Mouse (Mus musculus) limb, embryonic 15.5 days (tissue): ENCODE measurements at regions not wholly inside any gene's neighbourhood (a gene's known extent, or its start where the extent isn't known, plus 50 kb on each side); places are given as distances from the start of the nearest gene placed in this dataset.
A peak's percentile ranks its signal among the peaks of the same experiment; 100 is the strongest.

Experiments used
- ATAC-seq: fragments of 200-750 bp; cut with Nextera tagmentation; 2 replicates; pipeline ENCODE4 v1.8.0; 2017; ENCODE audit warnings: low read depth, moderate TSS enrichment; ENCODE audit not compliant: insufficient number of reproducible peaks, low FRiP score, low TSS enrichment
- H3K27ac ChIP-seq: fragments of 300-500 bp; sonication (generic); 2 replicates; pipeline ENCODE4 v1.5.1; 2015; ENCODE audit warnings: moderate library complexity, mild to moderate bottlenecking, inconsistent platforms
- H3K27me3 ChIP-seq: fragments of 300-500 bp; sonication (generic); 2 replicates; pipeline ENCODE4 v1.6.1; 2015; ENCODE audit warnings: inconsistent platforms
- H3K36me3 ChIP-seq: fragments of 300-500 bp; sonication (generic); 2 replicates; pipeline ENCODE4 v1.6.1; 2015; ENCODE audit warnings: inconsistent platforms
- H3K4me1 ChIP-seq: fragments of 300-500 bp; sonication (generic); 2 replicates; pipeline ENCODE4 v1.6.1; 2015; ENCODE audit warnings: inconsistent platforms
- H3K4me2 ChIP-seq: fragments of 300-500 bp; sonication (generic); 2 replicates; pipeline ENCODE4 v1.6.1; 2015; ENCODE audit warnings: mild to moderate bottlenecking, inconsistent platforms
- H3K4me3 ChIP-seq: fragments of 300-500 bp; sonication (generic); 2 replicates; pipeline ENCODE4 v1.5.1; 2015; ENCODE audit warnings: mild to moderate bottlenecking, inconsistent platforms
- H3K9ac ChIP-seq: fragments of 300-500 bp; sonication (generic); 2 replicates; pipeline ENCODE4 v1.6.1; 2015; ENCODE audit warnings: inconsistent platforms
- H3K9me3 ChIP-seq: fragments of 300-500 bp; sonication (generic); 2 replicates; pipeline ENCODE4 v1.6.1; 2016; ENCODE audit warnings: inconsistent platforms
- WGBS: fragments of 180-500 bp; shearing (Covaris S2); methylation state at CpG from one replicate; pipeline ENCODE4 v1.1.7; 2015; 5-methylcytosine and 5-hydroxymethylcytosine counted together

- WGBS = 52% methylated on average over 4 of the region's 4 CpGs
- H3K4me3 ChIP-seq = no peak overlapping the region
- H3K27ac ChIP-seq = no peak overlapping the region
- H3K4me1 ChIP-seq = peaks cover 23% of the 10 kb centered on the region
- H3K4me2 ChIP-seq = no peak overlapping the region
- H3K36me3 ChIP-seq = no peaks in the 10 kb centered on the region
- ATAC-seq = no peak
- no peaks in the 10 kb centered on the region for H3K9me3 ChIP-seq
- H3K9ac ChIP-seq = no peak overlapping the region
- H3K27me3 ChIP-seq = no peaks in the 10 kb centered on the region
Measured at GRCm38 (mm10) chr10:120638316-120638715, 162.0 kb upstream of the Hmga2 start.

GRCm38 (mm10) chr10:120635818-120636543, 159.7 kb upstream of the Hmga2 start:
- ATAC-seq = no peak
- Histone ChIP-seq H3K27ac (peak overlapping the region; percentile 22; the same call in 1 of the 2 replicates), H3K4me2 (no peak overlapping the region), H3K36me3 (no peaks in the 10 kb centered on the region), H3K4me3 (no peak overlapping the region), H3K27me3 (no peaks in the 10 kb centered on the region), H3K4me1 (peaks cover 25% of the 10 kb centered on the region), H3K9me3 (no peaks in the 10 kb centered on the region), H3K9ac (no peak overlapping the region)
- WGBS = 60% methylated on average over 21 of the region's 21 CpGs

GRCm38 (mm10) chr10:120635194-120635593, 158.9 kb upstream of the Hmga2 start:
- Histone ChIP-seq H3K27ac (no peak overlapping the region), H3K4me3 (no peak overlapping the region), H3K9ac (no peak overlapping the region), H3K4me1 (peaks cover 19% of the 10 kb centered on the region), H3K36me3 (no peaks in the 10 kb centered on the region), H3K9me3 (no peaks in the 10 kb centered on the region), H3K4me2 (no peak overlapping the region), H3K27me3 (no peaks in the 10 kb centered on the region)
- ATAC-seq = no peak
- 57% methylated on average over 5 of the region's 5 CpGs for WGBS

- no peak overlapping the region for H3K4me2 ChIP-seq
- no peak overlapping the region for H3K4me3 ChIP-seq
- H3K27me3 ChIP-seq = no peaks in the 10 kb centered on the region
- no peaks in the 10 kb centered on the region for H3K9me3 ChIP-seq
- no peak overlapping the region for H3K27ac ChIP-seq
- ATAC-seq = no peak
- no peaks in the 10 kb centered on the region for H3K36me3 ChIP-seq
- peaks cover 20% of the 10 kb centered on the region for H3K4me1 ChIP-seq
- H3K9ac ChIP-seq = no peak overlapping the region
- 47% methylated on average over 2 of the region's 2 CpGs for WGBS
Measured at GRCm38 (mm10) chr10:120632071-120632470, 155.8 kb upstream of the Hmga2 start.

GRCm38 (mm10) chr10:120628066-120628465, 151.8 kb upstream of the Hmga2 start:
- no peaks in the 10 kb centered on the region for H3K36me3 ChIP-seq
- H3K9ac ChIP-seq = no peak overlapping the region
- H3K27me3 ChIP-seq = no peaks in the 10 kb centered on the region
- H3K4me2 ChIP-seq = no peak overlapping the region
- 70% methylated on average over 5 of the region's 5 CpGs for WGBS
- H3K27ac ChIP-seq = no peak overlapping the region
- H3K4me1 ChIP-seq = peaks cover 12% of the 10 kb centered on the region; the same call in 1 of the 2 replicates
- no peak overlapping the region for H3K4me3 ChIP-seq
- no peaks in the 10 kb centered on the region for H3K9me3 ChIP-seq
- ATAC-seq = no peak

- Histone ChIP-seq H3K4me3 (no peak overlapping the region), H3K9ac (no peak overlapping the region), H3K4me1 (peaks cover 9% of the 10 kb centered on the region; the same call in 1 of the 2 replicates), H3K36me3 (no peaks in the 10 kb centered on the region), H3K27ac (no peak overlapping the region), H3K27me3 (no peaks in the 10 kb centered on the region), H3K4me2 (no peak overlapping the region), H3K9me3 (no peaks in the 10 kb centered on the region)
- 74% methylated on average over 5 of the region's 5 CpGs for WGBS
- ATAC-seq = no peak
Measured at GRCm38 (mm10) chr10:120625474-120625873, 149.2 kb upstream of the Hmga2 start.

- Histone ChIP-seq H3K27me3 (no peaks in the 10 kb centered on the region), H3K36me3 (no peaks in the 10 kb centered on the region), H3K9me3 (no peaks in the 10 kb centered on the region), H3K27ac (no peak overlapping the region), H3K4me1 (peaks cover 5% of the 10 kb centered on the region; the same call in 1 of the 2 replicates), H3K4me3 (no peak overlapping the region), H3K4me2 (no peak overlapping the region), H3K9ac (no peak overlapping the region)
- WGBS = 33% methylated on average over 10 of the region's 10 CpGs
- no peak for ATAC-seq
Measured at GRCm38 (mm10) chr10:120624203-120624942, 148.1 kb upstream of the Hmga2 start.

- 0 out of 2 replicates have a peak, but pooled peaks have one; percentile 35 for ATAC-seq
- Histone ChIP-seq H3K4me3 (no peak overlapping the region), H3K9me3 (no peaks in the 10 kb centered on the region), H3K27ac (no peak overlapping the region), H3K4me1 (no peaks in the 10 kb centered on the region), H3K27me3 (no peaks in the 10 kb centered on the region), H3K9ac (no peak overlapping the region), H3K36me3 (no peaks in the 10 kb centered on the region), H3K4me2 (no peak overlapping the region)
- WGBS = 36% methylated on average over 5 of the region's 5 CpGs
Measured at GRCm38 (mm10) chr10:120616406-120617015, 140.2 kb upstream of the Hmga2 start.

GRCm38 (mm10) chr10:120612351-120612750, 136.1 kb upstream of the Hmga2 start:
- no peaks in the 10 kb centered on the region for H3K36me3 ChIP-seq
- no peak overlapping the region for H3K4me2 ChIP-seq
- H3K4me3 ChIP-seq = no peak overlapping the region
- no peak for ATAC-seq
- no peak overlapping the region for H3K9ac ChIP-seq
- no peaks in the 10 kb centered on the region for H3K4me1 ChIP-seq
- no peak overlapping the region for H3K27ac ChIP-seq
- no peaks in the 10 kb centered on the region for H3K27me3 ChIP-seq
- H3K9me3 ChIP-seq = no peaks in the 10 kb centered on the region
- 27% methylated on average over 8 of the region's 8 CpGs for WGBS

- Histone ChIP-seq H3K36me3 (no peaks in the 10 kb centered on the region), H3K9me3 (no peaks in the 10 kb centered on the region), H3K27ac (no peak overlapping the region), H3K4me2 (no peak overlapping the region), H3K9ac (no peak overlapping the region), H3K4me3 (no peak overlapping the region), H3K4me1 (no peaks in the 10 kb centered on the region), H3K27me3 (no peaks in the 10 kb centered on the region)
- no peak for ATAC-seq
- 73% methylated on average over 10 of the region's 10 CpGs for WGBS
Measured at GRCm38 (mm10) chr10:120610076-120610475, 133.8 kb upstream of the Hmga2 start.

- H3K36me3 ChIP-seq = no peaks in the 10 kb centered on the region
- 47% methylated on average over 7 of the region's 7 CpGs for WGBS
- no peaks in the 10 kb centered on the region for H3K9me3 ChIP-seq
- no peak overlapping the region for H3K4me2 ChIP-seq
- no peaks in the 10 kb centered on the region for H3K27me3 ChIP-seq
- H3K4me3 ChIP-seq = no peak overlapping the region
- H3K27ac ChIP-seq = no peak overlapping the region
- ATAC-seq = no peak
- H3K4me1 ChIP-seq = peaks cover 6% of the 10 kb centered on the region; the same call in 1 of the 2 replicates
- H3K9ac ChIP-seq = no peak overlapping the region
Measured at GRCm38 (mm10) chr10:120604506-120604905, 128.2 kb upstream of the Hmga2 start.

GRCm38 (mm10) chr10:120603167-120603566, 126.9 kb upstream of the Hmga2 start:
- no peaks in the 10 kb centered on the region for H3K9me3 ChIP-seq
- no peak overlapping the region for H3K4me3 ChIP-seq
- H3K27ac ChIP-seq = no peak overlapping the region
- H3K36me3 ChIP-seq = no peaks in the 10 kb centered on the region
- H3K4me1 ChIP-seq = peaks cover 6% of the 10 kb centered on the region; the same call in 1 of the 2 replicates
- 82% methylated on average over 4 of the region's 4 CpGs for WGBS
- H3K27me3 ChIP-seq = no peaks in the 10 kb centered on the region
- no peak for ATAC-seq
- no peak overlapping the region for H3K4me2 ChIP-seq
- no peak overlapping the region for H3K9ac ChIP-seq
